Mouse (Mus musculus) liver, adult 2 months (tissue): ENCODE data around the gene Mgmt. TPM values are rescaled to one million over a fixed set of nuclear protein-coding genes. Genes with fewer than 3 reads are reported as not detected.

Source experiments
- DNase-seq: peaks from one replicate; pipeline ENCODE4 v3.0.0-alpha.2; 2011; ENCODE audit warnings: low read depth, low spot score; ENCODE audit errors: extremely low read depth
- H3K27ac ChIP-seq: fragments of 200-500 bp; replicated peaks from 2 replicates; pipeline ENCODE4 v1.5.1; 2012; ENCODE audit warnings: low read depth, mild to moderate bottlenecking, control low read depth, inconsistent platforms, low read length; ENCODE audit not compliant: insufficient read depth
- H3K27me3 ChIP-seq: fragments of 200-500 bp; 2 replicates; pipeline ENCODE4 v1.6.1; 2012; ENCODE audit warnings: mild to moderate bottlenecking, moderate library complexity, low read length, inconsistent platforms; ENCODE audit not compliant: control insufficient read depth, insufficient read depth
- H3K36me3 ChIP-seq: fragments of 200-500 bp; 2 replicates; pipeline ENCODE4 v1.6.1; 2012; ENCODE audit warnings: low read length, inconsistent platforms; ENCODE audit not compliant: control insufficient read depth, insufficient read depth
- H3K4me1 ChIP-seq: fragments of 200-500 bp; 2 replicates; pipeline ENCODE4 v1.6.1; 2011; ENCODE audit warnings: low read length; ENCODE audit not compliant: control insufficient read depth, insufficient read depth
- H3K4me3 ChIP-seq: fragments of 200-500 bp; 2 replicates; pipeline ENCODE4 v1.5.1; 2011; ENCODE audit warnings: low read depth, mild to moderate bottlenecking, control low read depth, low read length, moderate library complexity; ENCODE audit not compliant: insufficient read depth
- H3K79me2 ChIP-seq: fragments of 200-500 bp; 2 replicates; pipeline ENCODE4 v1.6.1; 2012; ENCODE audit warnings: inconsistent platforms, mild to moderate bottlenecking, low read length, moderate library complexity; ENCODE audit not compliant: control insufficient read depth, insufficient read depth
- H3K9ac ChIP-seq: fragments of 200-500 bp; 2 replicates; pipeline ENCODE4 v1.6.1; 2012; ENCODE audit warnings: low read depth, mild to moderate bottlenecking, control low read depth, inconsistent platforms, low read length
- CTCF ChIP-seq: fragments of 200-500 bp; IDR thresholded peaks from 2 replicates; pipeline ENCODE4 v1.5.1; 2011; ENCODE audit warnings: low read depth, low read length, control low read depth
- POLR2A ChIP-seq: fragments of 200-500 bp; IDR thresholded peaks from 2 replicates; pipeline ENCODE4 v1.6.1; 2011; ENCODE audit warnings: low read length, control low read depth; ENCODE audit not compliant: insufficient read depth; ENCODE audit errors: extremely low read depth
- WGBS: fragments of 180-500 bp; shearing (Covaris S2); methylation state at CpG from one replicate; pipeline ENCODE4 v1.1.7; 2018; 5-methylcytosine and 5-hydroxymethylcytosine counted together
- polyA plus RNA-seq: library from polyadenylated mRNA; depleted of rRNA; stranded (reverse); fragments of >200 nt; gene quantifications from 2 replicates; pipeline ENCODE4 v1.2.3, GENCODE M21; 2012
- total RNA-seq: library from RNA; depleted of rRNA; stranded (reverse); fragments of >200 nt; gene quantifications from 2 replicates; pipeline ENCODE4 v1.2.3, GENCODE M21; 2014

Mgmt gene
- total and polyA plus RNA-seq, 2 experiments: 10.9 to 12.8 TPM

DNA sequence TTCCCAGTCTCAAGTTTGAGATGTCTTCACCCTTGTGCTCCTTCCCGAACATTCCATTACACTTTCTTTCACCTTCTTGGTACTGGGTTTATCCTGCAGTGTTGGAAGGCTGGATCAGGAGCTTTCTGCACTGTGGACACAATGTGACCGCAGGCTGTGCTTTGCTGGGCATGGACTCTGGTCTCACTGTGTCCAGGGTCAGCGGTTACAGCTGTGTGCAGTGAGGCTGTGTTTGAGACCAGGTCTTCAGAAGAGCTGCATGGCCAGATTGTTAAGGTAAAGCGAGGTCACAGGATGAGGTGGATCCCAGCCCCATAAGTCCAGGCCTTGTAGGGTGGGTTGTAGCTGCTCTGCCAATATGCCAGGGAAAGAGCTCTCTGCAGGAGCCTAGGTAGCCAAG, 18.5 kb downstream of the Mgmt start:
- no peaks in the 10 kb centered on the region for H3K36me3 ChIP-seq
- peak overlapping the region; percentile 78 for H3K27ac ChIP-seq
- no peak overlapping the region for H3K4me3 ChIP-seq
- H3K9ac ChIP-seq: no peak overlapping the region
- peaks cover 3% of the 10 kb centered on the region; the same call in 1 of the 2 replicates for H3K79me2 ChIP-seq
- no peaks in the 10 kb centered on the region for H3K27me3 ChIP-seq
- WGBS: 34% methylated on average over 4 of the region's 4 CpGs
- DNase-seq: peak; percentile 92
- TF ChIP-seq CTCF: no peak
- no peak for TF ChIP-seq POLR2A
- peaks cover 16% of the 10 kb centered on the region for H3K4me1 ChIP-seq

DNA sequence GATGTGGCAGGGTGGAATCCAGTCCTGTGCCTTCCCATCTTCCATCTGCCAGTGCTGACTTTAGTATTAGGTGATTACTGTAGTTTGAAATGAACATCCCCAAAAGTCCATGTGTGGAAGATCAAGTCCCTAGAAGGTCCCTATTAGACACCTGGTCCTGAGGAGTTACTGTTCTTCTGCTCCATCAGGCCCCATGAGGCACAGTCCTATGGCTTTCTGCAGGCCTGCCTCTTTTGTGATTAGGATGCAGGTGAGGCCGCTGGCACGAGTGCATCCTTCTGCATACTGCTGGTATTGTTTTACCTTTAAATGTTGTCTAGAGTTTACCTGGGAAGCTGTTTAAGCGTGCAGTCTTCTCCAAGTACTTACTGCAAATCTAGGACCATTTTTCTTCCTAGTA, 21.6 kb downstream of the Mgmt start:
- Histone ChIP-seq H3K36me3 (no peaks in the 10 kb centered on the region), H3K9ac (no peak overlapping the region)

DNA sequence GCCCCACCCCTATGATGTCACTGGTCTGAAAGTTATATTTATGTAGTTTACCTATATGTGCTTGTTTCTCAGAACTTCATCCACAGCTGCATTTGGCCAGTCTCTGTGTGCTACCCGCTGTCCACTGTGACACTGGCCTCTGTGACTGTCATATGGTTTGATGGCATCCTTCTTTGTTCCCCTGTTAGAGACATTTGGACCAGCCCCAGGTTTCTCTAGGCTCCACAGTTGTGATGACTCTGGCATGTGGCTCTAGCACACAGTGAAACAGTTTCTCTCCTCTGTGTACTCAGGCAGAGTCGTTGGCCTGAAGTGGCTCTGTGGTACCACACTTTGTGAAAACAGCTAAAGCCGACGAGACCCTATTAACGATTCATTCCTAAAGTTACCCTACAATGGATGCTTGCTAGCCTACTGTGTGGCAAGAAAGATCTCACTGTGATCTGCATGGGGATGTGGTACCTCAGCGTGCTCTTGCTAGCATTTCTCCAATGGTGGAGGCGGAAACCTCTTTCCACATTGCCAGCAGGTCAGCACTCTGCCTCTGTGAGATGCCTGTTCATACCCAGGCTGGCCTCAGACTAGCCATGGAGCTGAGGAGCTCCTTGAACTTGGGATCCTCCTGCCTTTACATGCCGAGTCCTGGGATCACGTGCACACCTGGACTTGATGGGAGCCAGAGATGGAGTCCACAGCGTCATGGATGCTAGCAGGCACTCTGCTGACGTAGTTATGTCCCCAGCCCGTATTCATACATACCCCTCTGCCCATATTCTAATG, 26.8 kb downstream of the Mgmt start:
- no peak overlapping the region for H3K27ac ChIP-seq
- no peaks in the 10 kb centered on the region for H3K36me3 ChIP-seq
- no peak for TF ChIP-seq CTCF
- TF ChIP-seq POLR2A: no peak
- WGBS: 94% methylated on average over 12 of the region's 12 CpGs
- H3K4me3 ChIP-seq: no peak overlapping the region
- no peaks in the 10 kb centered on the region; the same call in 1 of the 2 replicates for H3K79me2 ChIP-seq
- H3K4me1 ChIP-seq: no peaks in the 10 kb centered on the region
- no peak overlapping the region for H3K9ac ChIP-seq
- H3K27me3 ChIP-seq: no peaks in the 10 kb centered on the region
- no peak for DNase-seq

More for the DNA sequence above, 21.6 kb downstream of the Mgmt start:
- Histone ChIP-seq H3K27me3 (no peaks in the 10 kb centered on the region), H3K27ac (no peak overlapping the region), H3K4me1 (peaks cover 16% of the 10 kb centered on the region), H3K79me2 (no peaks in the 10 kb centered on the region; the same call in 1 of the 2 replicates), H3K4me3 (no peak overlapping the region)
- TF ChIP-seq CTCF: no peak
- TF ChIP-seq POLR2A: no peak
- DNase-seq: no peak
- WGBS: 99% methylated on average over 3 of the region's 3 CpGs

DNA sequence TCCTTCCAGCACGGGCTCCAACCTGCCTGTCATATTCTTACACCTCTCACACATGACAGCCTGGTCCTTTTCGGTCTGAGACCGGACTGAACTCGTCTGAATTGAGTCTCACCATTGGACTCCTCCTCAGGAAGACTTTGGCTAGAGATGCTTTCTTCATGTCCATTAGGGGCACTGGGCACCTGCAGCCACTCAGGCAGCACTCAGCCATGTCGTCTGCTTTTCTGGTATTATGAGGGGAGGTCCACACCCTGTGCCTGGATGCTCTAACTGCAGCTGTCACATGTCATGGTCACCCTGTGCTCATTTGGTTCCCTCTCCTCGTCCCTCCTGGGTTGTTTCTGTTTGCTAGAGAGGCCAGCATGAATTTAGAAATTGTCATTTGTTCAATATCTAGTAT, 27.8 kb downstream of the Mgmt start:
- DNase-seq: no peak
- H3K27ac ChIP-seq: no peak overlapping the region
- H3K36me3 ChIP-seq: no peaks in the 10 kb centered on the region
- TF ChIP-seq POLR2A (no peak), CTCF (no peak)
- no peaks in the 10 kb centered on the region for H3K4me1 ChIP-seq
- H3K9ac ChIP-seq: no peak overlapping the region
- H3K27me3 ChIP-seq: no peaks in the 10 kb centered on the region
- H3K79me2 ChIP-seq: no peaks in the 10 kb centered on the region; the same call in 1 of the 2 replicates
- H3K4me3 ChIP-seq: no peak overlapping the region
- WGBS: 94% methylated on average over 6 of the region's 6 CpGs

DNA sequence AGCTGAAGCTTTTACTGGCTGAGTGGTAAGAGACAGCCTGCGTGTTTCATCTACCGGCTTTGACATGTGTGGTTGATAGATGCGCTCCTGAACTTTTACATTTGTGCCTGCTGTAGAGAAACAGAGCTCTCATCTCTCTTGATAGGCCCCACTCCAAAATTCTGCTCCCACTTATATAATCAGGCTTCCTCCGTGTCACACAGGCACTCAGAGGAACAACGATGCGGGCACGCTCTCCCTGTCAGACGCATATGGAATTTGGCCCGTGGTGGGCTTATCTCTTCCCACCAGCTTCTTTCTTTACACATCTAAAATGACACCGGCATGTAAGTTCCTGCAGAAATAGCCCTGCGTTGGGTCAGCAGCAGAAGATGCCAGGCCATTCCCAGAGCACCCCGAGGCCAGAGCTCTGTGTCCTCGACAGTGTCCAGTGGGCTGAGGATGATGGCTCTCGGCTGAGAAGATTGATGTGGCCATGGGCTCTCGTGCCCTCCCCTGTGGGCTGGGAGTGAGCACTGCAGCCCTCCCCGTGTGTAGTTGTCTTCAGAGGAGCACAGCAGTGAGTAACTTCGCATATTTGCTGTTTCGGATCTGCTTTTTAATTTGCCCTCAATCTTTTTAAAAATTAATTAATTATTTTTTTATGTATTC, 30.3 kb downstream of the Mgmt start:
- Histone ChIP-seq H3K79me2 (no peaks in the 10 kb centered on the region), H3K27ac (no peak overlapping the region), H3K4me3 (no peak overlapping the region), H3K4me1 (no peaks in the 10 kb centered on the region), H3K27me3 (no peaks in the 10 kb centered on the region), H3K36me3 (no peaks in the 10 kb centered on the region), H3K9ac (no peak overlapping the region)
- DNase-seq: no peak
- TF ChIP-seq CTCF (no peak), POLR2A (no peak)
- WGBS: 85% methylated on average over 18 of the region's 18 CpGs

DNA sequence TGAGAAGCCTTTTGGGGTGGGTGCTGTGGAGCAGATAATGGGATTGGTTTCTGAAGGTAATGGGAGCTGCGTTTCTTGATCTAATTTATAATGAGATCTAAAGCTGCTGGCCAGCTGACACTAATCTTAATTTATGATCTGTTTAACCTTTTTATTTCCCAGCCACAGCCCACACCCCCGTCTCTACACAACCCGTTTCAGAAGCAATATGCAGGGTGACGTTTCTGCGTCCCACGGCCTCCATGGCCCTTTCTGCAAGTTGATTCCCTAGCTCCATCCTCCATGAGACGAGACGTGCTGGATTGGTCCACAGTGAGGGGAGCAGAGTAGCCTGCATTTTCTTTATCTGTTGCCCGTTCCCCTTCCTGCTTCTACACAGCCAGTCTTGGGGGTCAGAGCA, 31.8 kb downstream of the Mgmt start:
- Histone ChIP-seq H3K79me2 (no peaks in the 10 kb centered on the region), H3K4me3 (no peak overlapping the region), H3K9ac (no peak overlapping the region), H3K27me3 (no peaks in the 10 kb centered on the region), H3K36me3 (no peaks in the 10 kb centered on the region), H3K4me1 (no peaks in the 10 kb centered on the region), H3K27ac (no peak overlapping the region)
- TF ChIP-seq CTCF: no peak
- TF ChIP-seq POLR2A: no peak
- DNase-seq: no peak
- WGBS: 97% methylated on average over 9 of the region's 9 CpGs
